Mouse (Mus musculus) liver, embryonic 15.5 days (tissue): ENCODE measurements around the gene Dhx58. TPM values are rescaled to one million over a fixed set of nuclear protein-coding genes. Genes with fewer than 3 reads are reported as not detected.

ENCODE experiments used
- ATAC-seq: fragments of 200-750 bp; cut with Nextera tagmentation; 2 replicates; pipeline ENCODE4 v1.8.0; 2017; ENCODE audit warnings: moderate number of reproducible peaks, mild to moderate bottlenecking, moderate library complexity; ENCODE audit not compliant: insufficient read depth
- H3K27ac ChIP-seq: fragments of 300-500 bp; sonication (generic); replicated peaks from 2 replicates; pipeline ENCODE4 v1.5.1; 2015; ENCODE audit warnings: mild to moderate bottlenecking, inconsistent platforms
- H3K27me3 ChIP-seq: fragments of 300-500 bp; sonication (generic); 2 replicates; pipeline ENCODE4 v1.6.1; 2015; ENCODE audit warnings: mild to moderate bottlenecking, inconsistent platforms
- H3K36me3 ChIP-seq: fragments of 300-500 bp; sonication (generic); replicated peaks from 2 replicates; pipeline ENCODE4 v1.6.1; 2015; ENCODE audit warnings: moderate library complexity, mild to moderate bottlenecking, inconsistent platforms
- H3K4me1 ChIP-seq: fragments of 300-500 bp; sonication (generic); replicated peaks from 2 replicates; pipeline ENCODE4 v1.6.1; 2015; ENCODE audit warnings: inconsistent platforms
- H3K4me2 ChIP-seq: fragments of 300-500 bp; sonication (generic); 2 replicates; pipeline ENCODE4 v1.6.1; 2015; ENCODE audit warnings: moderate library complexity, mild to moderate bottlenecking, inconsistent platforms
- H3K4me3 ChIP-seq: fragments of 300-500 bp; sonication (generic); replicated peaks from 2 replicates; pipeline ENCODE4 v1.5.1; 2015; ENCODE audit warnings: mild to moderate bottlenecking, inconsistent platforms
- H3K9ac ChIP-seq: fragments of 300-500 bp; sonication (generic); 2 replicates; pipeline ENCODE4 v1.6.1; 2015; ENCODE audit warnings: moderate library complexity, mild to moderate bottlenecking, inconsistent platforms
- H3K9me3 ChIP-seq: fragments of 300-500 bp; sonication (generic); replicated peaks from 2 replicates; pipeline ENCODE4 v1.6.1; 2016; ENCODE audit warnings: inconsistent platforms
- WGBS: fragments of 180-500 bp; shearing (Covaris S2); methylation state at CpG from one replicate; pipeline ENCODE4 v1.1.7; 2015; ENCODE audit warnings: mixed read lengths; ENCODE audit not compliant: insufficient replicate concordance; 5-methylcytosine and 5-hydroxymethylcytosine counted together
- polyA plus RNA-seq: library from polyadenylated mRNA; unstranded; fragments of >200 nt; fragmentation: Nextera tagmentation; extraction: Ambion mirVana; gene quantifications from 2 replicates; pipeline ENCODE4 v1.2.1, GENCODE M21; 2015

The Dhx58 gene
- polyA plus RNA-seq, 1 experiment from 2014 or later, result 2.7 TPM

DNA sequence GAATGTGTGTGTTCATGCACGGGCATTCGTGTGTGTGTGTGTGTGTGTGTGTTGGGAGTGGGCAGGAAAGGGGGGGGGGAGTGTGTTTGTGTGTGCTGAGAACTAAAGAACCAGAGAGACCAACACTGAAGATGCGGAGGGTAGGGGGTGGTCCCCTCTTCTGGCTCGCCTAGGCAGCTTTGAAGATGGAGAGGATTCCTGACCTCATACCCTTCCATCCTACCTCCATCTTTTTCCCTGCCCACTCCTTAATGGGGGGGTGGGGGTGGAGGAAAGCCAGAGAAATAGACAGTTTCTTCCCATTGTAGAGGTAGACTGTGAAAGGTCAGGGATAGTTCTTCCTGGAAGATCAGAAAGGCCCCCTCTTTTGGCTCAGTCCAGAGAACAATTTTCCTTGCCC, 9.1 kb upstream of the Dhx58 start:
- peaks cover 55% of the 10 kb centered on the region for H3K36me3 ChIP-seq
- H3K27ac ChIP-seq, result peak overlapping the region; percentile 81
- peak overlapping the region; percentile 52 for H3K4me3 ChIP-seq
- no peak for ATAC-seq
- peaks cover 43% of the 10 kb centered on the region for H3K4me1 ChIP-seq
- H3K27me3 ChIP-seq, result no peaks in the 10 kb centered on the region
- 41% methylated on average over 4 of the region's 4 CpGs for WGBS
- H3K9ac ChIP-seq, result peak overlapping the region; percentile 48
- peak overlapping the region; percentile 86 for H3K4me2 ChIP-seq
- H3K9me3 ChIP-seq, result no peaks in the 10 kb centered on the region

DNA sequence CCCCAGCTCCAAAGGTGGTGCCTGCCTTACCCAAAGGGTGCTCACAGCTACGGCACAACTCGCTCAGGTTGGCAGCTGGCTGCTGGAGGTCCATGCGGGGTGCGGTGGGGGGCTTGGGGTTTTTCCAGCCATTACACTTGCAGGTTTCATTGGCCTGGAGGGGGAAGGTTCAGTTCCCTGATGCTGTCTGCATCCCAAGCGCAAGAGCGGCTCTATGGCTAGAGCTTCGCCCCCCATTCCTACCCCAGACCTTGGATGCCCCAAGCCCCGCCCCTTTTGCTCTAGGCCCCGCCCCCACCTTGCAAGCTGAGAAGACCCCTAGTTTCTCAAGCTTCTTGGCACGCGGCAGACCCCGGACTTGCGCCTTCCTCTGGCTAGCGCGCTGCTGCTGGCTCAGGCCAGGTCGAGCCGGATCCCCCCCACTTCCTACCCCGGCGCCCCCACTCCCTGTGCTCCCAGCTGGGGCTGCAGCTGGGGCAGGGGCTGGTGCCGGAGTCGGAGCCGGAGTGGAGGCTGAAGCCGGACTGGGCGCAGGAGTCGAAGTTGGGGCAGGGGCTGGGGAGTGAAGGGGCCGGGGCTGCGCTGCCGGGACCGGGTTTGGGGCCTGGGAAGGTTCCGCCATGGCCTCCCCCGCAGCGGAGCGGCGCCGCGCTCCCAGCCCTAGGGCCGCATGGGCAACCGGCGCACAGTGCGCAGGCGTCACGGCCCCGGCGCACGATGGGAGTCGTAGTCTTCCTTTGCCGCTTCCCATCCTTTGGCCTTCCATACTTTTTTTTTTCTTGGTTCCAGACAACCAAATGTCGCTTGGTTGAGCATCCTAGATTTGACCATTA, 7.9 kb upstream of the Dhx58 start, which contains the start of gene Kat2a:
TSS of gene Kat2a (minus strand) at position 683 of the 833 bp plus-strand sequence.
- ATAC-seq, result peak; percentile 56
- Histone ChIP-seq H3K4me3 (peak within 1 kb of the TSS; percentile 81), H3K27ac (peak within 1 kb of the TSS; percentile 81), H3K4me1 (peaks cover 43% of the 10 kb centered on the region), H3K27me3 (no peaks in the 10 kb centered on the region), H3K9ac (peak within 1 kb of the TSS; percentile 79), H3K36me3 (peaks cover 54% of the 10 kb centered on the region), H3K9me3 (no peaks in the 10 kb centered on the region), H3K4me2 (peak within 1 kb of the TSS; percentile 96)
- WGBS, result 2% methylated on average over 48 of the region's 48 CpGs

DNA sequence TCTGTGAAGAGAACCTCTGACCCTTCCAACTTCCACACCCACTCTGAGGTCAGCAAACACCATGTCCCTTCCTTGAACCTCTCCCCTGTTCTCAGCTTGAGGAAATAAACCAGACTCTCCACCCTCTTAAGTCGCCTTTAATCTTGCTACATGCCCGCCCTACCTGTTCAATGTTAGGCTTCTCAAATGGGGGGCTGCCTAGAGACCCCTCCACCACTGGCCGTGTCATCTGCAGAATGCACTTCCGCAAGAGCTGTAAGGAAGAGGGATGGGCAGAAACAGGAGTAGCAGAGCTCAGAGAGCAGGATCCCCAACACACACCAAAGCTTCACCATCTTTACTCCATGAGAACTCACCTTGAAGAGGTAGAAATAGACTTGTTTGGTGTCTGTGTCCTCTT, 6.9 kb upstream of the Dhx58 start:
- no peak overlapping the region for H3K4me3 ChIP-seq
- H3K9me3 ChIP-seq, result no peaks in the 10 kb centered on the region
- peaks cover 54% of the 10 kb centered on the region for H3K36me3 ChIP-seq
- peaks cover 43% of the 10 kb centered on the region for H3K4me1 ChIP-seq
- no peak overlapping the region; the same call in 1 of the 2 replicates for H3K9ac ChIP-seq
- peak overlapping the region; percentile 96; the same call in 1 of the 2 replicates for H3K4me2 ChIP-seq
- no peaks in the 10 kb centered on the region for H3K27me3 ChIP-seq
- 69% methylated on average over 4 of the region's 4 CpGs for WGBS
- no peak for ATAC-seq
- no peak overlapping the region for H3K27ac ChIP-seq

DNA sequence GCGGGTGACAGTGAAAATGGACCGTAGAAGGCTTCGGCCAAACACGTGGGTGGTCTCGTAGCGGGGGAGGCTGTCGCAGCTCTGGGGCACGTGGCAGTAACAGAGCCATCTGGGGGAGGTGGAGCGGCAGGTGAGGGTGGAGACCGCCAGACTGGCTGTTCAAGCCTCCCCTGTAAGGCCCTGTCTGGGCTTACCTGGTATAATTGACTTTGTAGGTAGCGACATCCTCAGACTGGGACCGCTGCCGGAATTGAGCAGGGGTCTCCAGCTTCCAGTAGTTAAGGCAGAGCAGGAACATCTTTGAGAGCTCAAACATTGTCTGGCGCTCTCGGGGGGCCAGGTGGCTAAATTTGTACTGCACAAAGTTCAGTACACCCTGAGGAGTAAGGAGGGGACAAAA, 6.5 kb upstream of the Dhx58 start:
- Histone ChIP-seq H3K4me2 (no peak overlapping the region), H3K4me3 (no peak overlapping the region), H3K27me3 (no peaks in the 10 kb centered on the region), H3K9ac (no peak overlapping the region), H3K27ac (no peak overlapping the region), H3K9me3 (no peaks in the 10 kb centered on the region), H3K4me1 (peaks cover 43% of the 10 kb centered on the region), H3K36me3 (peaks cover 53% of the 10 kb centered on the region)
- WGBS, result 83% methylated on average over 15 of the region's 15 CpGs
- ATAC-seq, result no peak

DNA sequence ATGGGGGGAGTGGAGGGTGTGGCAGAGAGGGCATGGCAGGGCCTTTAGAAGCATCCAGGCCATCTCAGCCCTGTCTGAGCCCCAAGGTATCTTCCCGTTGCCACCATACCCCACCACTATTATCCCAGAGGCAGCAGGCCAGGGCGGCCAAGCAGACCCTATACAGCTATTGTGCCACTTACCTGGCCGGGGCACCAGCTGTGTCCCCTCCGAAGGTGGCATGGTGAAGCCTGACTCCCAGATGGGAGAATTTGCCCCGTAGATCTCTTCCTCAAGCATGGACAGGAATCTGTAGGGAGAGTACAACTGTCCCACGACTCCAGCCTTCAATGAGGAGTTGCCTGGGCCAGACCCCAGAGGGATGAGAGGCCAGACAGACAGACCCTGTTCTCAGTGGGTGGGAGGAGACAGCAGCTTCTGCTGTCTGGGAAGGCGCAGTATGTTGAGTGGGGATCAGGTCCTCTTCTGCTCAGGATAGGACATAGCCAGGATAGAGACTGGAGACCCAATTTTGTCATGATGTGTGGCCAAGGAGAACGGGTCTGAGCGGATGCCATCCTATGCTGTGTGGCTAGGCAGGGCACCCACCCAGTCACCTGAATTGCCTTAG, 5.2 kb upstream of the Dhx58 start:
- no peaks in the 10 kb centered on the region for H3K27me3 ChIP-seq
- H3K36me3 ChIP-seq, result peaks cover 51% of the 10 kb centered on the region
- H3K4me1 ChIP-seq, result peaks cover 40% of the 10 kb centered on the region
- no peak overlapping the region for H3K9ac ChIP-seq
- no peak overlapping the region for H3K27ac ChIP-seq
- no peak overlapping the region for H3K4me3 ChIP-seq
- H3K9me3 ChIP-seq, result no peaks in the 10 kb centered on the region
- no peak for ATAC-seq
- 82% methylated on average over 9 of the region's 9 CpGs for WGBS
- no peak overlapping the region for H3K4me2 ChIP-seq

DNA sequence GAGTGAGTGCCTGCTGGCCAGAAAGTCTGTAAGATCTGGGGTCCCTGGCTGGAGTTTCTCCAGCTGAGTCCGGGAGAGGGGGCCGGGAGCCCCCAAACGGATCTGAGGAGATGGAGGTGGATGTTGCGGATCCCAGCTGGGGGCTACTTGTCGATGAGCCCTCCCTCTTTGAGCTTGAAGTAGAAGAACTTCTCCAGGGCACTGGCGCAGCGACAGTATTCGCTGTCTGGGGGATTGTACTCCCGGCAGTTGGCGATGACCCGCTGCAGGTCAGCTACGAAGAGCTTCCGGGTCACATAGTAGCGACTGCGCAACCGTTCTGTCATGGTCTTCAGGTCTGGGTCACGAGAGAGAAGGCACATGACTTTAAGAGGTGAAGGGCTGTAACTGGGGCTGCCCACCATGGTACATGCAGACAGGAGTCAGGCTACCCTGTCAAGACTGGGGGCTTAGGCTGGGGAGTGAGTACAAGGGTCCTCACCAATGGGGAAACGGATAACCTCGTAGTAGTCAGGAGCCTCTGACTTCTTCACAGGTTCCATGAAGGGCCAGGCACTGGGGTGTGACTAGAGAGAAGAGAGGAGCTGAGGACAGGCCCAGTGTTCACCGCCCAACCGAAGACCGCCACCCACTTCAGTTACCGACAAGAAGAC, 1.1 kb upstream of the Dhx58 start:
- Histone ChIP-seq H3K9ac (no peak overlapping the region), H3K27ac (no peak overlapping the region), H3K9me3 (no peaks in the 10 kb centered on the region), H3K27me3 (no peaks in the 10 kb centered on the region), H3K4me1 (peaks cover 41% of the 10 kb centered on the region), H3K4me2 (no peak overlapping the region), H3K4me3 (no peak overlapping the region), H3K36me3 (peaks cover 47% of the 10 kb centered on the region)
- 84% methylated on average over 23 of the region's 23 CpGs for WGBS
- no peak for ATAC-seq

DNA sequence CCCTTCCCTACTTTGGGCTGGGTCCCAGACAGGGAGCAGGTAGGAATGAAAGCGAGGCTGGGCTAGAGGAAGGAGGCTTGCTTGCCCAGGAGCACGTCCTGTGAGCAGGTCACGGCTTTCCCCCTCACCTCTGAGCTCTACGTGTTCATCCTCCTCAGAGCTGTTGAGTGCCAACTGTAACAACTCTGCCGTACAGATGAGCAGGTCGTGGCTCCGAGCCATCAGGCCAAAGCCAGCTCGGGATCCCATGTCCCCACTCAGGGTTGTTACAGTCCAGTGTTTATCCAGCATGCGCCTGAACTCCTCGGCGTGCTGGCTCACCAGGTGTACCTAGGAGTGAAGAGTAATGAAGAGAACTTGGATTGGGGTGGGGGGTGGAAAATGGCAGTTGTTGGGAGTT, 705 bp downstream of the Dhx58 start:
- WGBS, result 62% methylated on average over 11 of the region's 11 CpGs
- Histone ChIP-seq H3K36me3 (peaks cover 35% of the 10 kb centered on the region), H3K4me3 (peak overlapping the region; percentile 49), H3K27me3 (no peaks in the 10 kb centered on the region), H3K4me2 (peak overlapping the region; percentile 63), H3K9ac (peak overlapping the region; percentile 39; the same call in 1 of the 2 replicates), H3K27ac (no peak overlapping the region), H3K4me1 (peaks cover 41% of the 10 kb centered on the region), H3K9me3 (no peaks in the 10 kb centered on the region)
- ATAC-seq, result no peak

DNA sequence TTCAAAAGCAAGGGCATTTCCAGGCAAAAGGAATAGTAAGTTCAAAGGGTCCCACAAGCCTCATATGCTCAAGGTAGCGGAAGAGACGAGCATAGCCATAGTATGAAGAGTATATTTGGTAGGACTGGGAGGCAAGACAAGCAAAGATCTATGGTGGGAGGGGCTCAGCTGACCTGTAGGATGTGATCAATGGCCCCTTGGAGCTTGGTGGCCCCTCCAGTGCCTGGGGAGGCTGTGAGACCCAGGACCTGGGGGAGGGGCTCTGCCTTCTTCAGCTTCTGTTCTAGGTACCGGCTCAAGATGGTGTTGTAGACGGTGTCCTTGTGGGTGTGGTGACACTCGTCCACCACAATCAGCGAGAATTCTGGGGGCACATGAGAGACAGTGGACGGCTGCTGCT, 1.2 kb downstream of the Dhx58 start:
- WGBS, result 33% methylated on average over 7 of the region's 7 CpGs
- H3K27me3 ChIP-seq, result no peaks in the 10 kb centered on the region
- no peaks in the 10 kb centered on the region for H3K9me3 ChIP-seq
- H3K4me2 ChIP-seq, result peak overlapping the region; percentile 63
- no peak overlapping the region for H3K27ac ChIP-seq
- peak overlapping the region; percentile 49 for H3K4me3 ChIP-seq
- no peak overlapping the region for H3K9ac ChIP-seq
- ATAC-seq, result no peak
- peaks cover 31% of the 10 kb centered on the region for H3K36me3 ChIP-seq
- H3K4me1 ChIP-seq, result peaks cover 41% of the 10 kb centered on the region

DNA sequence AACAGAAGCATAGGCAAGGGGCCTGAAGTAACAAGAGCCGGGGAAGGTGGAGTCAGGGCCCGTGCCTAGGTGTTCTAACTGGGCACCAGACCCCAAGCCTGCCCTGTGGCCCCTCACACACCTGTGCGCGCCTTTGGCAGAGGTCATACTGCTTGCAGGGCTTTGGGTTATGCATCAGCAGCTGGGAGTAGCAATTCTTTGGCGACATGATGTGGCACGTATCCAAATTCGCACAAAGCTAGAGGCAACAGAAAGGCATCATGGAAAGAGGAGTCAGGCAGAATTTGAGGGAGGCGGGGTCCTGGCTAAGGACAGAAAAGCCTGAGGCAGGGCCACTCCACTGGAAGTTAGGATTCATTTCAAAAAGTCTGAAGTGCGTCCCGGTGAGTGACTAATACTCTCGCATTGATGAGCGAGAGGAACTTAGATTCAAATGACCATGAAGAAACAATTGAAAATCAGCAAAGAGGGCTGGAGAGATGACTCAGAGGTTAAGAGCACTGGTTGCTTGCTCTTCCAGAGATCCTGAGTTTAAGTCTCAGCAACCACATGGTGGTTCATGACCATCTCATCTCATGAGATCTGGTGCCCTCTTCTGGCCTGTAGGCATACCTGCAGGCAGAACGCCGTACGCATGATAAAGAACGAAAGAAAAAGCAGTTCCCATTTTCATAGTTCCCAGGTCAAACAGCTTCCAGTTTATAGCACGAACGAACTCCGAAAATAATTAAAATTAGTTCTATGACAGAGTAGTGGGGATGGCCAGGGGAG, 1.8 kb downstream of the Dhx58 start:
- Histone ChIP-seq H3K9me3 (no peaks in the 10 kb centered on the region), H3K4me2 (peak overlapping the region; percentile 63), H3K4me3 (peak overlapping the region; percentile 49), H3K4me1 (peaks cover 41% of the 10 kb centered on the region), H3K27me3 (no peaks in the 10 kb centered on the region), H3K9ac (no peak overlapping the region), H3K27ac (no peak overlapping the region), H3K36me3 (peaks cover 25% of the 10 kb centered on the region)
- WGBS, result 40% methylated on average over 19 of the region's 19 CpGs
- no peak; the same call in 1 of the 2 replicates for ATAC-seq

DNA sequence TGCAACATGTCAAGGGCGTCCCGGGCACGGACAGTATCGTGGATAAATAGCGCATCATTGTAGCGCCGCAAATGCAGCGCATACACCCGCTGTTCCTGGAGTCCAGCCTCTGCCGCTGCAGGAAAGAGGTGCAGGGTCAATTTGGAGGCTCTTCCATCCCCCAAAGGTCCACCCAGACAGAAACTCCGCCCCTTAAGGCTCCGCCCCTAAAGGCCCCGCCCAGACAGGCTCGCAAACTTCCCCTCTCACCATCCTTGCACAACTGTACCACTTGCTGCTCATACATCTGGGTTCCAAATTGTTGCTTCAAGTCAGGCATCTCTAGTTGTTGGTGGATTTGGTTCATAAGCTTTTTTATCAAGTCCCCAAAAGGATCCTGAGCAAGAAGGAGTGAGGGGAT, 2.8 kb downstream of the Dhx58 start:
- H3K4me1 ChIP-seq, result peaks cover 41% of the 10 kb centered on the region

More for the DNA sequence above, 2.8 kb downstream of the Dhx58 start:
- WGBS, result 7% methylated on average over 14 of the region's 14 CpGs
- H3K9ac ChIP-seq, result no peak overlapping the region
- no peaks in the 10 kb centered on the region for H3K9me3 ChIP-seq
- peak overlapping the region; percentile 61 for H3K4me2 ChIP-seq
- no peak overlapping the region for H3K27ac ChIP-seq
- H3K27me3 ChIP-seq, result no peaks in the 10 kb centered on the region
- H3K4me3 ChIP-seq, result peak overlapping the region; percentile 45
- no peak for ATAC-seq
- peaks cover 16% of the 10 kb centered on the region for H3K36me3 ChIP-seq
